Comparison of ENCODE assay signal across 8 mouse cellular contexts in the genomic region with DNA sequence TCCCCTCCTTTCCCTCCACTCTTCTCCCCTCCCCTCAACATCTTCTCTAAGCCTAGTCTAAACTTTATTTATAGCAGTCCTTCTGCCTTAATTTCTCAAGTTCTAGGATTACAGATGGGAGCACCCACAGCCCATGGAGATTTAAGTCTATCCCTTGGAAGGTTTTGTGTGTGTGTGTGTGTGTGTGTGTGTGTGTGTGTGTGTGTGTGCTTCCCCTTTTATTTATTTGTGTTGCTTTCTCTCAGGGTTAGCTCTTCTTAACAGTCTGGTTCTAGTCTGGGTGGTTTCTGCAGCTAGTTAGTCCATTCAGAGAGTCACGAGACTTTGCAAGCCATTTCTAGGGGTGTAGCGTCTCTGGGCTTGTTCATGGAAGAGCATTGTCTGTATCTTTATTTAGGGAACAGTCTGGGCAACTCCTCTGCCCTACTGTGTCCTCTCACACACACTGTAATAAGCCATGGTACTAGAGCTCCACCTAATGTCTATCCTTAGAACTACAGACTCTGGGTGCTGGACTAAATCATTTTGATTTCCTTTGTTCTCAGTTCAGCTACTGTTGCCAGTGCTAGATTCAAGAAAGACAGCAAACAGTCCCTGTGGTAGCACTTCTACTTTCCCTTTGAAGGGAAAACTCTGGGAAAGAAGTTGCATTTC. TPM values are rescaled to one million over a fixed set of nuclear protein-coding genes. Genes with fewer than 3 reads are reported as not detected.
A peak's percentile ranks its signal among the peaks of the same experiment; 100 is the strongest.
DNase-seq lines count a peak whose midpoint lies in the region; ATAC-seq and TF ChIP-seq lines count a peak whose summit lies in the region.

No protein-coding gene starts in this region.

- H3K27ac ChIP-seq in bone marrow macrophage, adult 2 months (ENCODE audit: insufficient read depth, low read depth, low read length), result peak overlapping the region; percentile 12; the same call in 1 of the 2 replicates
- H3K27ac ChIP-seq in embryonic fibroblast, embryonic 13.5 days (ENCODE audit: insufficient read depth, low read length), result peak overlapping the region; percentile 80
- peak overlapping the region; percentile 5; the same call in 1 of the 2 replicates for H3K27ac ChIP-seq in lung, embryonic 16.5 days (ENCODE audit: low read length)

- H3K9ac ChIP-seq in lung, embryonic 16.5 days (ENCODE audit: low read length), result peak overlapping the region; percentile 27; the same call in 1 of the 2 replicates

- H3K4me1 ChIP-seq in bone marrow macrophage, adult 2 months (ENCODE audit: control insufficient read depth, insufficient read depth, low read length), result peaks cover 6% of the 10 kb centered on the region
- H3K4me1 ChIP-seq in embryonic fibroblast, embryonic 13.5 days (ENCODE audit: control insufficient read depth, insufficient read depth, low read length), result peaks cover 2% of the 10 kb centered on the region; the same call in 1 of the 2 replicates
- no peaks in the 10 kb centered on the region; the same call in none of the 2 replicates for H3K4me1 ChIP-seq in lung, embryonic 16.5 days (replicated peaks; ENCODE audit: control insufficient read depth, insufficient read depth, low read length)

- no peak overlapping the region for H3K4me2 ChIP-seq in lung, embryonic 16.5 days (ENCODE audit: low read depth, low read length)

- 0 out of 2 replicates have a peak, but pooled peaks cover 3% of the 10 kb centered on the region for H3K36me3 ChIP-seq in lung, embryonic 16.5 days (ENCODE audit: control insufficient read depth, insufficient read depth, low read length)

- intact Hi-C loops in heart, postnatal 25 days (cut with DNase I), result loop anchor here (10.0 kb wide), 1 partner anchor 1015 kb away; no protein-coding TSS in a partner anchor

- 3% methylated on average over 2 of the region's 2 CpGs for WGBS in lung, embryonic 16.5 days

- H3K9me3 ChIP-seq in lung, embryonic 16.5 days (ENCODE audit: control insufficient read depth, low read length), result no peaks in the 10 kb centered on the region

- no peak for TF ChIP-seq POLR2A in bone marrow macrophage, adult 2 months (IDR thresholded peaks at IDR 0.05; ENCODE audit: borderline replicate concordance, low read depth, low read length)
- TF ChIP-seq POLR2A in embryonic fibroblast, embryonic 13.5 days (IDR thresholded peaks at IDR 0.05; ENCODE audit: low read depth, low read length), result no peak

- ATAC-seq in lung, embryonic 16.5 days (ENCODE audit: low read depth), result peak; percentile 95

- no peak for TF ChIP-seq CTCF in bone marrow macrophage, adult 2 months (IDR thresholded peaks at IDR 0.05; ENCODE audit: low read depth, low read length)
- no peak for TF ChIP-seq CTCF in embryonic fibroblast, embryonic 13.5 days (IDR thresholded peaks at IDR 0.05; ENCODE audit: borderline replicate concordance, insufficient read depth, low read length)

- H3K27me3 ChIP-seq in lung, embryonic 16.5 days (ENCODE audit: control insufficient read depth, insufficient read depth, low read depth, low read length), result no peaks in the 10 kb centered on the region

- DNase-seq in adrenal gland, adult 2 months, result peak; percentile 73
- no peak for DNase-seq in adrenal gland, postnatal 4 days (ENCODE audit: low spot score in 2 of 2)
- peak; percentile 8 for DNase-seq in heart, postnatal 25 days (ENCODE audit: low spot score)
- DNase-seq in kidney, postnatal 4 days, result peak; percentile 4 to 26
- DNase-seq in retina, adult 2 months (ENCODE audit: low read depth, low spot score), result peak; percentile 65

- no peak overlapping the region for H3K4me3 ChIP-seq in bone marrow macrophage, adult 2 months (ENCODE audit: insufficient read depth, low read length)
- H3K4me3 ChIP-seq in embryonic fibroblast, embryonic 13.5 days (ENCODE audit: insufficient read depth, low read length), result no peak overlapping the region
- H3K4me3 ChIP-seq in lung, embryonic 16.5 days (ENCODE audit: low read length), result no peak overlapping the region

RNA-seq across cellular contexts. Expression of gene Top2b, which starts 15.1 kb away (rescaled TPM):
- 10 to 100 TPM; 68.7 to 80.1 TPM for total RNA-seq in adrenal gland, adult 2 months (2021)
- polyA plus RNA-seq in adrenal gland, adult 2 months (2012; rRNA removed), result 4.3 and 5.6 TPM in 2 replicates
- 100 to 1,000 TPM; 111 to 119 TPM for total RNA-seq in adrenal gland, postnatal 4 days (2021)
- 86.7 and 107 TPM in 2 replicates for polyA plus RNA-seq in bone marrow macrophage, adult 2 months (2012; ENCODE audit: insufficient read depth, insufficient read length, missing spikeins)
- polyA plus RNA-seq in embryonic fibroblast, embryonic 13.5 days (2011; ENCODE audit: insufficient read length, low read depth, missing spikeins), result 260 and 313 TPM in 2 replicates
- 10 to 100 TPM; 62.4 to 67.5 TPM for total RNA-seq in heart, postnatal 25 days (2021)
- polyA plus RNA-seq in lung, embryonic 16.5 days (2015; fragmentation: Nextera tagmentation; extraction: Ambion mirVana), result 36.1 and 45.6 TPM in 2 replicates

Comparison
In these comparisons a context has a peak if more than half of its experiments do, and no peak if none do; other contexts are left out.
1. DNase-seq: peak in adrenal gland, adult 2 months (single experiment), heart, postnatal 25 days (single experiment), kidney, postnatal 4 days (2 of 2) and retina, adult 2 months (single experiment); none in adrenal gland, postnatal 4 days (0 of 2).
2. H3K27ac ChIP-seq: peak in every context shown above with its lines; median percentile 80 in embryonic fibroblast, embryonic 13.5 days; 12 in bone marrow macrophage, adult 2 months; 5 in lung, embryonic 16.5 days.